Mouse (Mus musculus) hindbrain, embryonic 15.5 days (tissue): ENCODE measurements at regions not wholly inside any gene's neighbourhood (a gene's known extent, or its start where the extent isn't known, plus 50 kb on each side); places are given as distances from the start of the nearest gene placed in this dataset.
"Not testable (repeated sequence)": the region's sequence is repeated elsewhere in the genome, so short reads cannot be mapped to it uniquely, and the experiment has no call there.

Experiments
- ATAC-seq: fragments of 200-750 bp; cut with Nextera tagmentation; 2 replicates; pipeline ENCODE4 v1.8.0; 2017; ENCODE audit warnings: low read depth, moderate number of reproducible peaks, moderate TSS enrichment; ENCODE audit not compliant: low FRiP score
- H3K27ac ChIP-seq: fragments of 300-500 bp; sonication (generic); replicated peaks from 2 replicates; pipeline ENCODE4 v1.5.1; 2015; ENCODE audit warnings: mild to moderate bottlenecking, inconsistent platforms
- H3K27me3 ChIP-seq: fragments of 300-500 bp; sonication (generic); 2 replicates; pipeline ENCODE4 v1.6.1; 2015; ENCODE audit warnings: control low read depth, inconsistent platforms
- H3K36me3 ChIP-seq: fragments of 300-500 bp; sonication (generic); 2 replicates; pipeline ENCODE4 v1.6.1; 2015; ENCODE audit warnings: control low read depth, inconsistent platforms
- H3K4me1 ChIP-seq: fragments of 300-500 bp; sonication (generic); replicated peaks from 2 replicates; pipeline ENCODE4 v1.6.1; 2015; ENCODE audit warnings: control low read depth, inconsistent platforms
- H3K4me2 ChIP-seq: fragments of 300-500 bp; sonication (generic); 2 replicates; pipeline ENCODE4 v1.6.1; 2015; ENCODE audit warnings: moderate library complexity, mild to moderate bottlenecking, inconsistent platforms
- H3K4me3 ChIP-seq: fragments of 300-500 bp; sonication (generic); 2 replicates; pipeline ENCODE4 v1.5.1; 2015; ENCODE audit warnings: mild to moderate bottlenecking, inconsistent platforms
- H3K9ac ChIP-seq: fragments of 300-500 bp; sonication (generic); 2 replicates; pipeline ENCODE4 v1.6.1; 2015; ENCODE audit warnings: inconsistent platforms
- H3K9me3 ChIP-seq: fragments of 300-500 bp; sonication (generic); 2 replicates; pipeline ENCODE4 v1.6.1; 2016; ENCODE audit warnings: control low read depth, inconsistent platforms
- WGBS: fragments of 180-500 bp; shearing (Covaris S2); methylation state at CpG from one replicate; pipeline ENCODE4 v1.1.7; 2015; 5-methylcytosine and 5-hydroxymethylcytosine counted together

GRCm38 (mm10) chr7:73238486-73238885 is 136.8 kb upstream of the Rgma start:
- 29% methylated on average over 4 of the region's 4 CpGs for WGBS

DNA sequence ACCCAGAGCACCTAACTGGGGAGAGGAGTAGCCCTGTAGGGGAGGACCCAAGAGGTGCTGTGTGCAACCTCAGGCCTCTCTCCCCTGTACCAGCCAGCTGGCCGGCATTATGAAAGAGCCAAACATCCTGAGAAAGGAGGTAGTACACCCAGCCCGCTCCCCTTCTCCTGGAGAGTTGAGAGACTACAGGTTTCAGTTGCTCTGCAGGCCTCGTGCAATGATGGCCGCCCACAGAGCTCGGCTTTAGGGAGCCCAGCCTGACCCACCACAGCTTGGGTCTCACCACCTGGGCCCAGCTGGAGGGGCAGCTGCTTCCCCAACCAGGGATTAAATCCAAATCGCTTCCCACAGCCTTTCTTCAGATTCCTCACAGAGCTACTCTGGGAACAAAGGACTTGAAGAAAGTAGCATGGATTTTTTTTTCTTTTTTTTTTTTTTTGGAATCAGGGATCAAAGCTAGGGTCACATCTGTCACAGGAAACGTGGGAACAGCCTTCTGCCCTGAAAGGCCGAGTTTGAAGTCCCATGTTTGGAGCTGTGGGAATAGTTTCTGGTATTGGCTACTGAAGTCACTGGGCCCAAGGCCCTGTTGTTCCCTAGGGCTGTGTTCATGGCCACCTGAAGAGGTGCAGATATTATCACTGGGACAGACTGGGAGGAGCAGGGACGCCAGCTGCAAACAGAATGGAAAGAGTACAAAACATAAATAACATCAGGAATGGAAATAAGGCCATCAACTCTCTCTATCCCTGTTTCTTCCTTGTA is 131.5 kb upstream of the Rgma start:
- no peak overlapping the region for H3K9ac ChIP-seq
- no peaks in the 10 kb centered on the region for H3K4me1 ChIP-seq
- 47% methylated on average over 9 of the region's 9 CpGs for WGBS
- H3K27me3 ChIP-seq = peaks cover 3% of the 10 kb centered on the region; the same call in 1 of the 2 replicates
- H3K36me3 ChIP-seq = no peaks in the 10 kb centered on the region
- H3K9me3 ChIP-seq = no peaks in the 10 kb centered on the region
- H3K4me3 ChIP-seq = no peak overlapping the region
- no peak overlapping the region for H3K4me2 ChIP-seq
- no peak for ATAC-seq
- no peak overlapping the region for H3K27ac ChIP-seq

More at GRCm38 (mm10) chr7:73238486-73238885, 136.8 kb upstream of the Rgma start:
- H3K9me3 ChIP-seq = no peaks in the 10 kb centered on the region
- H3K4me2 ChIP-seq = no peak overlapping the region
- H3K4me3 ChIP-seq = no peak overlapping the region
- ATAC-seq = no peak
- H3K27me3 ChIP-seq = peaks cover 3% of the 10 kb centered on the region; the same call in 1 of the 2 replicates
- H3K9ac ChIP-seq = no peak overlapping the region
- no peak overlapping the region for H3K27ac ChIP-seq
- no peaks in the 10 kb centered on the region for H3K36me3 ChIP-seq
- H3K4me1 ChIP-seq = no peaks in the 10 kb centered on the region

DNA sequence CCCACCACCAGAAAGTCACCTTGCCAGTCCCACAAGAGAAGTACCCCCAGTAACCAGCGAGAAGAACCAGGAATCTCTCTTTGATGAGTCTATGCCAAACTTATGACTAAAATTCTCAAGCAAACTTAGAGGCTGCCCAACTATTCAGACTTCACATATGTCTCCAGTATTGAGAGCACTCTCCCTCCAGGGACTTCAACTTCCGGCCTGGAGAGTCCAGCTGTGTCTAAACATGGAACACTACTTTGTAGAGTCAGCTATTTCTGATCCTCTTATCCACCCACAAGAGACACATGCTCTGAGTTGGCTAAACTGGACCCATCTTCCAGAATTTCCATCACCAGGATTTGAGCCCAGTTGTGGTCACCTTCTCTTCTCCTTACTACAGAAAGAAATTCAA is 129.9 kb upstream of the Rgma start:
- H3K36me3 ChIP-seq = no peaks in the 10 kb centered on the region
- no peak for ATAC-seq
- WGBS = 92% methylated on average over 2 of the region's 2 CpGs
- H3K27me3 ChIP-seq = no peaks in the 10 kb centered on the region
- H3K27ac ChIP-seq = no peak overlapping the region
- H3K4me2 ChIP-seq = no peak overlapping the region
- no peaks in the 10 kb centered on the region for H3K4me1 ChIP-seq
- H3K9ac ChIP-seq = no peak overlapping the region
- H3K4me3 ChIP-seq = no peak overlapping the region
- no peaks in the 10 kb centered on the region for H3K9me3 ChIP-seq

DNA sequence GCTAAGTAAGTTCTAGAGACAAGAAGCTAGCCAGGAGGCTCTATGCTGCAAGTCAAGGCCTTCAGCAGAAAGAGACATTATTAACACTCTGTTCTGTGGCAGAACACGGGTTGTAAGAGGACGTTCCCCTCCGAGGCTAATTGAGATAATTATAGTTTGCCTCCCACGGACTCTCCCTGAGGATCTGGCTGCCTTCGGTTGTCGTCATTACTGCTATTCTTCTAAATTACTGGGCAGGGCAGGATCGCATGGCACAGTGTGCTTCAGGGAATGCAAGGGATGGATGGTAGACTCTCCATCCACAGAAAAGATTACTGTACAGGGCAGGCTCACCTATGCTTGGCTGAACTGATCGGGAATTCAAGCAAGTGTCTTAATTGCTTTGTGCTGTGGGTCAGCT is 124.7 kb upstream of the Rgma start:
- ATAC-seq = no peak
- Histone ChIP-seq H3K9ac (no peak overlapping the region), H3K4me2 (no peak overlapping the region), H3K36me3 (no peaks in the 10 kb centered on the region), H3K4me1 (no peaks in the 10 kb centered on the region), H3K27ac (no peak overlapping the region), H3K4me3 (no peak overlapping the region), H3K9me3 (no peaks in the 10 kb centered on the region), H3K27me3 (no peaks in the 10 kb centered on the region)
- WGBS = 42% methylated on average over 8 of the region's 8 CpGs

- Histone ChIP-seq H3K27me3 (no peaks in the 10 kb centered on the region), H3K4me1 (no peaks in the 10 kb centered on the region), H3K4me3 (no peak overlapping the region), H3K9me3 (no peaks in the 10 kb centered on the region), H3K9ac (no peak overlapping the region), H3K27ac (no peak overlapping the region), H3K4me2 (no peak overlapping the region), H3K36me3 (no peaks in the 10 kb centered on the region)
- 63% methylated on average over 6 of the region's 6 CpGs for WGBS
- no peak for ATAC-seq
Measured at GRCm38 (mm10) chr7:73251187-73251740, 124.0 kb upstream of the Rgma start.

GRCm38 (mm10) chr7:73254972-73255371 is 120.3 kb upstream of the Rgma start:
- not testable (repeated sequence) for H3K27me3 ChIP-seq, H3K27ac ChIP-seq, H3K9me3 ChIP-seq, H3K4me2 ChIP-seq, H3K36me3 ChIP-seq, H3K4me3 ChIP-seq, H3K4me1 ChIP-seq, ATAC-seq, H3K9ac ChIP-seq
- 79% methylated on average over 7 of the region's 7 CpGs for WGBS

GRCm38 (mm10) chr7:73260140-73260539 is 115.2 kb upstream of the Rgma start:
- Histone ChIP-seq H3K4me2 (no peak overlapping the region), H3K27ac (no peak overlapping the region), H3K9ac (no peak overlapping the region), H3K9me3 (no peaks in the 10 kb centered on the region), H3K27me3 (no peaks in the 10 kb centered on the region), H3K4me1 (no peaks in the 10 kb centered on the region), H3K36me3 (no peaks in the 10 kb centered on the region), H3K4me3 (no peak overlapping the region)
- no peak for ATAC-seq
- 91% methylated on average over 4 of the region's 4 CpGs for WGBS

DNA sequence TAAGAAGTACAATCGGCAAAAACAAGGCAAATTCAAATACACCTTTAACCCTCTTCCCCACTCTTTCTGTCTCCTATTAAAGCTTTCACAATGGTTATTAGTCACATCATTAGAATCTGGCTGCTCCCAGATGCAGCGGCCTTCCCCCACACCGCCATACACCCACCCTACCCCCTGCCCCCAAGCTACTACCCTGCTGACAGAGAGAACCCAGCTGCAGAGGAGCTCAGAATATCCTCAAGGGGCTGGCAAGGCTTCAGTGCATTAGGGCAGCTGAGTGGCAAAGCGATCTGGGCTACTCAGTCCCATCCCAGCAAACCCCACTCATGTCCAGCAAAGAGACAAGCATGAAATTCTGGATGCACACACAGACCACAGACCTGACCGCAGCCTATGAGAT is 113.6 kb upstream of the Rgma start:
- H3K9ac ChIP-seq = no peak overlapping the region
- H3K36me3 ChIP-seq = no peaks in the 10 kb centered on the region
- ATAC-seq = no peak
- 44% methylated on average over 5 of the region's 5 CpGs for WGBS
- no peak overlapping the region for H3K27ac ChIP-seq
- no peaks in the 10 kb centered on the region for H3K9me3 ChIP-seq
- no peaks in the 10 kb centered on the region for H3K4me1 ChIP-seq
- H3K4me3 ChIP-seq = no peak overlapping the region
- no peak overlapping the region for H3K4me2 ChIP-seq
- H3K27me3 ChIP-seq = no peaks in the 10 kb centered on the region

GRCm38 (mm10) chr7:73262526-73262925 is 112.8 kb upstream of the Rgma start:
- 27% methylated on average over 3 of the region's 3 CpGs for WGBS
- H3K9ac ChIP-seq = no peak overlapping the region
- H3K27me3 ChIP-seq = no peaks in the 10 kb centered on the region
- no peaks in the 10 kb centered on the region for H3K36me3 ChIP-seq
- no peak overlapping the region for H3K27ac ChIP-seq
- H3K4me2 ChIP-seq = no peak overlapping the region
- ATAC-seq = no peak
- H3K9me3 ChIP-seq = no peaks in the 10 kb centered on the region
- no peak overlapping the region for H3K4me3 ChIP-seq
- no peaks in the 10 kb centered on the region for H3K4me1 ChIP-seq

DNA sequence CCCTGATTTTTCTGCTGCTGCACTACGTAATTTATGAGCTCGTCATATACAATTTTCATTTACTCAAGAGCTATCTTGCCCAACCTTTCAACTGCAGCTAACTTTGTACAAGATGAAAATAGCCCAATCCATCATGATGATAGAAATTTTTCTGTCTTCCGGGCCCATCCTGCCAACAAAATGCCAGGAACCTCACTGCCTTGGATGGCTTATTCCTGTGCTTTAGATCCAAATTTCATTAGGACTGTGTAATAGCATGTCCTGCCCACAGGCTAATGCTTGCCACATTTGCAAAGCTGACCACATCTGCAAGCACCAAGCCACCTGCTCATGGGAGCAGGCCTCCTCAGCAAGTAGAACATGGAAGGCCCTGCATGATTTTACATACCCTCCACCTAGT is 105.7 kb upstream of the Rgma start:
- H3K27ac ChIP-seq = no peak overlapping the region
- 82% methylated on average over 3 of the region's 3 CpGs for WGBS
- no peaks in the 10 kb centered on the region for H3K36me3 ChIP-seq
- no peaks in the 10 kb centered on the region for H3K9me3 ChIP-seq
- no peak for ATAC-seq
- H3K4me3 ChIP-seq = no peak overlapping the region
- H3K27me3 ChIP-seq = no peaks in the 10 kb centered on the region
- H3K9ac ChIP-seq = no peak overlapping the region
- H3K4me2 ChIP-seq = no peak overlapping the region
- no peaks in the 10 kb centered on the region for H3K4me1 ChIP-seq

DNA sequence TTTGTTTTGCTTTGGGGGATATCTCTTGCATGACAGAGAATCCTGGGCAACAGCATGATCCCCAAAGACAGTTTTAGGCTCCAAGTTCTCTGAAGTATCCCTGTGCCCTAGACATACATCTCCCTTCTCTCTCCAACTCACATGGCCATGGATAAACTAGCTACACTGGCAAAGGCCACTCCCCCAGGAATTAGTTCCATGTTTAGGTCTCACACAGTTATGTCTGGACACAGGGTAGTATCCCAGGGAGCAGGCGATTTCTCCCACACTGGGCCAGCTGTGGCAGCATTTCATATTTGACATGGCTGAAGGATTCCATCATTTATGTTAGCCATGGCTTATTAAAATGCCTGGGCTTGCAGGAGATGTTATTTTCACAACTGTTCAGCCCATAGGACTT is 102.5 kb upstream of the Rgma start:
- no peak overlapping the region for H3K9ac ChIP-seq
- H3K4me1 ChIP-seq = no peaks in the 10 kb centered on the region
- H3K27ac ChIP-seq = no peak overlapping the region
- WGBS = 80% methylated on average over 1 of the region's 1 CpGs
- no peak overlapping the region for H3K4me3 ChIP-seq
- H3K4me2 ChIP-seq = no peak overlapping the region
- ATAC-seq = no peak
- H3K27me3 ChIP-seq = no peaks in the 10 kb centered on the region
- H3K36me3 ChIP-seq = no peaks in the 10 kb centered on the region
- no peaks in the 10 kb centered on the region for H3K9me3 ChIP-seq

- no peaks in the 10 kb centered on the region for H3K9me3 ChIP-seq
- WGBS = 85% methylated on average over 9 of the region's 9 CpGs
- no peak for ATAC-seq
- H3K27me3 ChIP-seq = no peaks in the 10 kb centered on the region
- H3K27ac ChIP-seq = no peak overlapping the region
- no peaks in the 10 kb centered on the region for H3K4me1 ChIP-seq
- H3K9ac ChIP-seq = no peak overlapping the region
- H3K4me3 ChIP-seq = no peak overlapping the region
- H3K4me2 ChIP-seq = no peak overlapping the region
- no peaks in the 10 kb centered on the region for H3K36me3 ChIP-seq
Measured at GRCm38 (mm10) chr7:73275814-73276271, 99.5 kb upstream of the Rgma start.

- Histone ChIP-seq H3K4me2 (no peak overlapping the region), H3K27me3 (no peaks in the 10 kb centered on the region), H3K4me3 (no peak overlapping the region), H3K9ac (no peak overlapping the region), H3K9me3 (no peaks in the 10 kb centered on the region), H3K4me1 (no peaks in the 10 kb centered on the region), H3K27ac (no peak overlapping the region), H3K36me3 (no peaks in the 10 kb centered on the region)
- no peak for ATAC-seq
- 88% methylated on average over 6 of the region's 6 CpGs for WGBS
Measured at GRCm38 (mm10) chr7:73278616-73279015, 96.7 kb upstream of the Rgma start.
